Mouse (Mus musculus) kidney, postnatal 0 days (tissue): ENCODE results near the gene Gm42906. TPM values are rescaled to one million over a fixed set of nuclear protein-coding genes. Genes with fewer than 3 reads are reported as not detected.

ENCODE experiments used
- ATAC-seq: fragments of 200-750 bp; cut with Nextera tagmentation; replicated peaks from 2 replicates; pipeline ENCODE4 v1.8.0; 2017; ENCODE audit warnings: low read depth, moderate number of reproducible peaks, moderate TSS enrichment, moderate library complexity; ENCODE audit not compliant: low FRiP score
- DNase-seq: peaks from one replicate; pipeline ENCODE4 v3.0.0-alpha.2; 2016; ENCODE audit warnings: low spot score
- H3K27ac ChIP-seq: fragments of 300-500 bp; sonication (generic); 2 replicates; pipeline ENCODE4 v1.5.1; 2014; ENCODE audit warnings: mild to moderate bottlenecking
- H3K27me3 ChIP-seq: fragments of 300-500 bp; sonication (generic); 2 replicates; pipeline ENCODE4 v1.6.1; 2014; ENCODE audit warnings: low read length, mixed read lengths; ENCODE audit not compliant: insufficient read depth
- H3K36me3 ChIP-seq: fragments of 300-500 bp; sonication (generic); 2 replicates; pipeline ENCODE4 v1.6.1; 2014; ENCODE audit warnings: low read length, mixed read lengths; ENCODE audit not compliant: insufficient read depth
- H3K4me1 ChIP-seq: fragments of 300-500 bp; sonication (generic); replicated peaks from 2 replicates; pipeline ENCODE4 v1.6.1; 2014; ENCODE audit warnings: antibody characterized with exemption, low read length, mixed read lengths; ENCODE audit not compliant: insufficient read depth
- H3K4me2 ChIP-seq: fragments of 300-500 bp; sonication (generic); 2 replicates; pipeline ENCODE4 v1.6.1; 2014; ENCODE audit warnings: mild to moderate bottlenecking, low read length, moderate library complexity, mixed read lengths
- H3K4me3 ChIP-seq: fragments of 300-500 bp; sonication (generic); replicated peaks from 2 replicates; pipeline ENCODE4 v1.5.1; 2014; ENCODE audit warnings: low read depth, low read length
- H3K9ac ChIP-seq: fragments of 300-500 bp; sonication (generic); 2 replicates; pipeline ENCODE4 v1.6.1; 2014; ENCODE audit warnings: low read depth, low read length
- H3K9me3 ChIP-seq: fragments of 300-500 bp; sonication (generic); replicated peaks from 2 replicates; pipeline ENCODE4 v1.6.1; 2016; ENCODE audit warnings: low read length, inconsistent platforms, mixed read lengths
- CTCF ChIP-seq: IDR thresholded peaks from 2 replicates; pipeline ENCODE4 v1.5.1; 2016; ENCODE audit warnings: antibody characterized with exemption, low read depth, mild to moderate bottlenecking, moderate library complexity
- WGBS: fragments of 180-500 bp; shearing (Covaris S2); extraction: QIAGEN DNeasy Blood & Tissue Kit; methylation state at CpG from one replicate; pipeline ENCODE4 v1.1.7; 2014; 5-methylcytosine and 5-hydroxymethylcytosine counted together
- polyA plus RNA-seq: library from polyadenylated mRNA; unstranded; fragments of >200 nt; fragmentation: Nextera tagmentation; extraction: Ambion mirVana; gene quantifications from 2 replicates; pipeline ENCODE4 v1.2.1, GENCODE M21; 2015

Gm42906 gene
- polyA plus RNA-seq, 1 experiment from 2014 or later: not detected

DNA sequence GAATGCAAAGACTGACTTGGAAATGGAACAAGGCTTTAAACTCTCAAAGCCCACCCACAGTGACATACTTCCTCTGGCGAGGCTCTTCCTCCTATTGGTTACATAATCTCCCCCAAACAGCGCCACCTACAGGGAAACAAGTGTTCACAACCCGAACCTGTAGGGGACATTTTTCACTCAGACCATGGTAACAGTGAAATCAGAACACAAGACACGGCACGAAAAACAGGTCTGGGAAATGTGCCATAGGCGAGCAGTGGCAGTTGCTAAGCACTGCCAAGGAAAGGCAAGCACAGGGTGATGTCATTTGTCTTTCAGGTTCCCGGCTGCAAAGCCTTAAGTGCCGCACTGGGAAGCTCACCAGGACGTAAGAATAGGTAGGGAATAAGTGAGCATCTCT is 276.4 kb downstream of the Gm42906 start:
- H3K27me3 ChIP-seq: no peaks in the 10 kb centered on the region
- WGBS: 91% methylated on average over 9 of the region's 9 CpGs
- H3K27ac ChIP-seq: no peak overlapping the region
- TF ChIP-seq CTCF: peak; percentile 19; the same call in 1 of the 2 replicates
- no peaks in the 10 kb centered on the region for H3K9me3 ChIP-seq
- no peak for ATAC-seq
- no peak overlapping the region for H3K9ac ChIP-seq
- H3K4me1 ChIP-seq: peaks cover 16% of the 10 kb centered on the region
- H3K4me2 ChIP-seq: no peak overlapping the region
- no peak overlapping the region for H3K4me3 ChIP-seq
- H3K36me3 ChIP-seq: no peaks in the 10 kb centered on the region
- no peak for DNase-seq

DNA sequence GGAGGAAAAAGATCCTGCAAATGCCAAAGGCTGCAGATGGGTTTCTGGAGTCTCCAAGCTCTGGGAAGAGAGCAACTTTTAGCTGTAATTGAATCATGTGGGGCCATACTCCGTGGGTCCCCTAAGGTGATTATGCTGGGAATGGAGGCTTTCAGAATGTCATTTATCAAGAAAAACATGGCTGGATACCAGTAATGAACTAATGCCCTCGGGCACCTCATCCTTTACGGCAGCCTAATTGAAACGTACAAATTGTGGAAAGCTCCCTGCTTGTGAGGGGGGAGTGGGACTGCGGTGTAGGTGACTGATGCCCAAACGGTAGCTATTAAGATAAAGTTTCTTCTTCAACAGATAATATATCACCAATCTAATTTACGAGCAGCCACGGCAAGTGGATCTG is 278.5 kb downstream of the Gm42906 start:
- Histone ChIP-seq H3K4me3 (no peak overlapping the region), H3K4me1 (peaks cover 4% of the 10 kb centered on the region; the same call in 1 of the 2 replicates), H3K36me3 (no peaks in the 10 kb centered on the region), H3K4me2 (no peak overlapping the region), H3K27ac (no peak overlapping the region), H3K9ac (no peak overlapping the region), H3K27me3 (no peaks in the 10 kb centered on the region), H3K9me3 (no peaks in the 10 kb centered on the region)
- TF ChIP-seq CTCF: no peak
- no peak for ATAC-seq
- WGBS: 25% methylated on average over 8 of the region's 8 CpGs
- DNase-seq: no peak

DNA sequence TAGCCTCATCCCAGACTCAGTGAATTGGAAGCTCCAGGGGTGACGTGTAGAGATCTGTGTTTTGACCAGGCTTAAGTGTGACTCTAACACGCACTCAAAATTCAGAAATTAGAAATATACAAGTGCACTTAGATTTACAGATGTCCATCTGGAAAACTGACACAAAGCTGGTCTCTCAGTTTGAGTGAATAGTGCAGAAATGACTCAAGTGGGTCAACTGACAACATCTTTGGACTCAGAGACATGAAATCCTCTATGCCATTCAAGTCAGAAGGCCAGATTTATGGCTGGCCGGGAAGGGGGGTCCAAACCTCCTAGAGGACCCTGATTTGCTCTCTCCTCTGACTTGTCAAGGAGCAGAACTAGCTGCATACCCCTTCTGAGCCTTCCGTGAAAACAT is 279.9 kb downstream of the Gm42906 start:
- Histone ChIP-seq H3K36me3 (no peaks in the 10 kb centered on the region), H3K27ac (no peak overlapping the region), H3K9me3 (no peaks in the 10 kb centered on the region), H3K9ac (no peak overlapping the region), H3K4me2 (no peak overlapping the region), H3K27me3 (no peaks in the 10 kb centered on the region), H3K4me1 (peaks cover 5% of the 10 kb centered on the region), H3K4me3 (no peak overlapping the region)
- no peak for DNase-seq
- TF ChIP-seq CTCF: no peak
- ATAC-seq: no peak
- 93% methylated on average over 4 of the region's 4 CpGs for WGBS

DNA sequence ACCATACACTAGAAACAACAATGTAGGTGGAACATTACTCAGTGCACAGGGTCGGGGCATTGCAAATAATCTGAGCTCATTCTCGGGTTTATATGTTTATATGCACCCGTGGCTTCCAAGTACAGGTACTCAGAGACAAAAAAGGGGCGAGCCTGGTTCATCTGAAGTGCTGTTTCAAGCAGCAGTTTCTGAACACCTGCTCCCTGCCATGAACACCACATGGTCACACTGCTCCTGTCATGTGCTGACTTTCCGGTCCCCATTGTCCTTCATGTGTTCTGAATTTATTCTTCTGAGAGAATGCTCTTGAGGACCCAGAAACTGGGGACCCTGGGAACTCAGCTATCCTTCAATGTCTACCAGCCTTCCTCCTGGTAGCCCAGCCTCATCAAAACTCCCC is 282.2 kb downstream of the Gm42906 start:
- no peak for ATAC-seq

DNA sequence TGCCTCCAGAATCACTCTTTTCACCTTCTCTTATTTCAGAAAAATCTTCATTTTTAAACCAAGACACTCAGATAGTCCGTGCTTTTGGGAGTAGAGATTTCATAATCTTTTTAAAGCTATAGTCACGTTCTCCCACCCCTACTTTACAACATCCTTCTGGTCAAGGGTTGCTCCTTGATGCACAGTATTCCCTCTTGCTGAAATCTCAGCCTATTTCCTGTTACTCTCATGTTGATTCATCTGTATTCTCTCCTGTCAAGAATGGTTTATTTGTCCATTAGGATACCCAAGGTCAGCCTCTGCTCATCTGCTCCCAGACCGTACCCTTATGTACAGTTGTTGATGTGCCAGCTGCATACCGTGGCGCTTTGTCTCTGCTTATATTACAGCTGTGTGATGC is 284.0 kb downstream of the Gm42906 start:
- Histone ChIP-seq H3K4me3 (no peak overlapping the region), H3K36me3 (no peaks in the 10 kb centered on the region), H3K27ac (no peak overlapping the region), H3K9ac (0 out of 2 replicates have a peak overlapping the region, but pooled peaks have one; percentile 5), H3K4me1 (peaks cover 13% of the 10 kb centered on the region), H3K9me3 (no peaks in the 10 kb centered on the region), H3K4me2 (no peak overlapping the region), H3K27me3 (no peaks in the 10 kb centered on the region)
- no peak for DNase-seq
- WGBS: 70% methylated on average over 5 of the region's 5 CpGs
- TF ChIP-seq CTCF: no peak
- ATAC-seq: no peak

More for the DNA sequence above, 282.2 kb downstream of the Gm42906 start:
- no peak for DNase-seq
- Histone ChIP-seq H3K27me3 (no peaks in the 10 kb centered on the region), H3K9me3 (no peaks in the 10 kb centered on the region), H3K27ac (no peak overlapping the region), H3K9ac (no peak overlapping the region), H3K36me3 (no peaks in the 10 kb centered on the region), H3K4me3 (no peak overlapping the region), H3K4me1 (peaks cover 13% of the 10 kb centered on the region), H3K4me2 (no peak overlapping the region)
- TF ChIP-seq CTCF: no peak
- WGBS: 56% methylated on average over 5 of the region's 5 CpGs

DNA sequence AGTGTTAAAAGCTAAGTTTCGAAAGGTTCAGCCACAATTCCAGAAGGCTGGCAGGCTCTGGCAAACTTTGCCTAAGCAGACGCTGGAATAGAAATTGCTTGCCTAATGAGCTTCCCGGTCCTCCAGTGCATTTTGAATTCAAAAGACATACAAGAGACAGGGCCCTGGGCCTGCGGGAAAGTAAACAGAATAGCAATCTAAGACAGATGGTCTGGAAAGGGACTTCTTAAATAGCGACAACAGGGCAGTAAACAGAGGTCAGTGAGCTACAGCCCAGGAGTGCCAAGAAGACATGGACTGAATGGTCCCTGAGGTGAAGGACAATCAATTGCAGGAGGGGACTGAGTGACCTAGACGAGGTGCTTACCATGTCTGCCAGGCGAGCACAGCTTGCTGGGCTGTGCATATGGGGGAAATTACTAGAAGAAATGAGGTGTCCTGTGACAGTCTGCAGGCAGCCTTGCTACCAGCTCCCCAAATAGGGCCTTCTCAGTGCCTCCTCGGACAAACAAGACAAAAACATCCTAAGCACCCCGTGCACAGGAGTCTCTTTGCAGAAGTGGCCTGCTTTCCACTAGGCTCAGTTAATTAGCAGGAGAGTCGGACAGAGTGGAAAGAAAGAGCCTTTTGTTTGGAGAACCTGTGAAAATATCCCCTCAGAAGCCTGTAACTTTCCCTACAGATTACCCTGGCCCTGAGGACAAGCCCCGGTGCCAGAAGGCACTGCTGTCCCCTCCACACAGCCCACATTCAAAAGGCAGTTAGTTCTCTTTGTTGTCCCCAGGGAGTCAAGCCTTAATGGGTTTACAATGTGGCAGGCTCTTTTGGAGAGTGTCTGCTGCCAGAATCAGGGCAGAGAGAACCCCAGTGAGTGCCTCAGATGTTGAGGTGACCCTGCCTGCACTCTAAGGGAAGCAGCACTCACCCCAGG is 285.0 kb downstream of the Gm42906 start:
- Histone ChIP-seq H3K27me3 (no peaks in the 10 kb centered on the region), H3K4me1 (peaks cover 13% of the 10 kb centered on the region), H3K4me2 (no peak overlapping the region), H3K4me3 (no peak overlapping the region), H3K9ac (0 out of 2 replicates have a peak overlapping the region, but pooled peaks have one; percentile 4), H3K27ac (peak overlapping the region; percentile 70), H3K9me3 (no peaks in the 10 kb centered on the region), H3K36me3 (no peaks in the 10 kb centered on the region)
- 36% methylated on average over 11 of the region's 11 CpGs for WGBS
- ATAC-seq (no peak), DNase-seq (no peak)
- TF ChIP-seq CTCF: no peak
